Mouse (Mus musculus): ENCODE measurements around the gene Arhgef15. TPM values are rescaled to one million over a fixed set of nuclear protein-coding genes. Genes with fewer than 3 reads are reported as not detected.
"Not testable (repeated sequence)": the region's sequence is repeated elsewhere in the genome, so short reads cannot be mapped to it uniquely, and the experiment has no call there.

The Arhgef15 gene
- total RNA-seq, 2 experiments from 2014 or later: 43.2 to 49.6 TPM

DNA sequence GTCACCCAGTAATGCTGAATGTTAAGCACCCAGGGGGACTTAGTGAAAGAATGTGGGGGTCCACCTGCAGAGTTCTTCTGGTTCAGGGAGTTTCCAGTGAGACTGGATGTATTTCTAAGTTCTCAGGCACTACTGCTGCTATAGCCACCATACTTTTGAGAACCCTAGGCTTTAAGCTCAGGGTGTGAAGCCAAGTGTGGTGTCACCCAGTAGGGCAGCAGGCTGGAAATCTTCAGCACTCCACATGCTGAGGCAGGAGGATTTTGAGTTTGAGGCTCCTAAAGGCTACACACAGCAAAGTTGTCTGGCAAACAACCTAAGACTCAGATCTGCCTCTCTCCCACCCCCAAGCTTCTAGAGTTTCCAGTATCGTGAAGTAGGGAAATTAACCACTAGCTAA is 9.3 kb upstream of the Arhgef15 start:
- no peak for DNase-seq
- intact Hi-C loops (cut with DNase I): loop anchor here (2.0 to 5.0 kb wide), 3 partner anchors 16 to 71 kb away; no protein-coding TSS in a partner anchor

DNA sequence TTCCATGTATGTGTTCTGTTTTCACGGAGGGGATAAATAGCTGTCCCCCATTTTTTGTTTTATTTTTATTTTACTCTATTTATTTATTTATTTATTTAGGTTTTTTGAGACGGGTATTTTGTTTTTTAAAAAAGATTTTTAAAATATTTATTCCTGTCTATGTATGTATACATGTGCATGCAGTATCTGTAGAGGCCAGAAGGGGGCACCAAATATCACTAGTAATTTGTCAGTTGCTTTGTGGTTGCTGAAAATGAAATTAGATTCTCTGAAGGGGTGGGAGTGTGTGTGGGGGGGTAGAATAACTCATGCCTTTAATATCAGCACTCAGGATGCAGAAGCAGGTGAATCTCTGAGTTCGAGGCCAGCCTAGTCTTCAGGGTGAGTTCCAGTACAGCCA is 8.6 kb upstream of the Arhgef15 start:
- peak; percentile 66 to 80 for DNase-seq
- intact Hi-C loops (cut with DNase I): loop anchor here (2.0 to 5.0 kb wide), 3 partner anchors 17 to 71 kb away; no protein-coding TSS in a partner anchor

DNA sequence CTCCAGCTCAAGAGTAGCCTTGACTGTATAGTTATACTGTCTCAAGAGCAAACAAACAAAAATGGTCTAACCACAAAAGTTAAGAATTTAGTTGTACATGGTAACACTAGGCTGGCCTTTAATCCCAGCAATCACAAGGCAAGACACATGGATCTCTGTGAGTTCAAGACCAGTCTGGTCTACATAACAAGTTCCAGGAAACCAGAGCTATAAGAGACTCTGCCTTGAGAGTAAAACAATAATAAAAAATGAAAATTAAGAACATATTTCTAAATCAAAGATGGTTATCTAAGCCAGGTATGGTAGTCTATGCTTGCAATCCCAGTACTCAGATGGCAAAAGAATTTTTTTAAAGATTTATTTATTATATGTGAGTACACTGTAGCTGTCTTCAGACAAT is 7.8 kb upstream of the Arhgef15 start:
- no peak for DNase-seq
- intact Hi-C loops (cut with DNase I): loop anchor here (5.0 kb wide), 1 partner anchor 72 kb away; no protein-coding TSS in a partner anchor

DNA sequence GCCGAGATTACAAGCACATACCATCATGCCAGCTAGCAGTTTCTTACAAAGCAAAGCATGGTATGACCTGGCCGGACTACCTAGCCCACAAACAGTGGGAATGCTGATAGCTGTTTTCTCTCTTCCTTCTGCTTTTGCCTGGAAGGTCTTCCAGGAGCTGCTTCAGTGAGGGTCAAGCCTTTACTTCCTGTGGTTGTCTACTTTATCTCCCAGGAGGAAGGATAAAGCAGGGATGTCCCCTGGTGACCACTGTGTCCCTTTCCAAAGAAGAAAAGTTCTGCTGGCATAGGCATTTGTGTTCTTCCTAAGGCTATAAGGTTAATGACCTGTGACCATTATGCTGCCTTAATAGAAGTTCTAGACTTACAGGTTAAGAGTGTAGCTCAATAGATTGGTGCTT is 6.1 kb upstream of the Arhgef15 start:
- intact Hi-C loops (cut with DNase I): no loop called here
- no peak for DNase-seq

DNA sequence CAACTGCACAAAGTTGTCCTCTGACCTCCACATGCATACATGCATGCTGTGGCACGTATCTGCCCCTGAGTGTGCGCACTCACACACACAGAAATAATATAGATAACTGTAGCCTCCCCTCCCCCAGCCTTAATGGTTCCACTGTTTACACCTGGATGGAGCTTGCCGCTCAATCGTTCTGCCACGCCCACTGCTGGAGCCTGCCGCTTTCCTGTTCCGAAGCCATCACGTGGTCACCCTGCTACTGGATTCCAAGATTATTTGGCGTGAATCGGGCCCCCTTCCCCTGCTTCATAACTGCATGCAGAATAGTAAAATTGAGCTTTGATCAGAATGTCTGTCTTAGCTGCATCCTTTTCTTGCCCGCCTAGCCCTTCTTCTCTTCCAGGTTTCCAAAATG is 4.9 kb upstream of the Arhgef15 start:
- DNase-seq; intact Hi-C loops (cut with DNase I): not testable (repeated sequence)

DNA sequence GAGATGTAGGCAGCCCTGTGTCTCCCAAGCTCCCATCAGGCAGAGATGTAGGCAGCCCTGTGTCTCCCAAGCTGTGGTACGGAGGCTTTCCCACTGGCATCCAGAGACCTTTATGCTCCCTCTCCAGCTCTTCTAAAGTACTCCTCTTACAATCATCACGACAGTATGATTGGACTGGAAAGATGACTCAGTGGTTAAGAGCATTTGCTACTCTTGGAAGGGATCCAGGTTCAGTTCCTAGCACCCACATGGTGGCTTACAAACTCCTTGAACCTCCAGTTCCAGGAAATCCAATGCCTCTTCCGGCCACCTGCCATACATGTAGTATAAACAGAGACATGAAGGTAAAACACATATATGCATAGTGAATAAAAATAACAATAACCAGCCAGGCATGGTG is 4.3 kb upstream of the Arhgef15 start:
- no peak for DNase-seq
- intact Hi-C loops (cut with DNase I): no loop called here

DNA sequence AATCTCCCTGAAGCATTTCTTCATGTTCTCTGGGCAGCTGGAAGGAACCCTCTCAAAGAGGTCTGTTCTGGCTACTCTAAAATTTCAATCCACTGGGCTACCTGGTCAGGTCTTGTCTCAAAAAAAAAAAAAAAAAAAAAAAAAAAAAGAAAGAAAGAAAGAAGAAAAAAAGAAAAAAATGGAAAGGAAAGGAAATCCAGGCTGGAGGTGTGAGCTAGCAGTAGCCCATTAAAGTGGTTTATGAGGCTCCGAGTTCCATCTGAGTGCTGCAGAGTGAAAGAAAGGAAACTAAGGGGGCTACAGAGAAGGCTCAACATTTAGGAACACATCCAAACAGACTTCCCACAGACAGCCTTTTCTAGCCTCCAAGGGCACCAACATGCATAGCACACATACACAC is 691 bp upstream of the Arhgef15 start:
- intact Hi-C loops (cut with DNase I): no loop called here
- no peak for DNase-seq

DNA sequence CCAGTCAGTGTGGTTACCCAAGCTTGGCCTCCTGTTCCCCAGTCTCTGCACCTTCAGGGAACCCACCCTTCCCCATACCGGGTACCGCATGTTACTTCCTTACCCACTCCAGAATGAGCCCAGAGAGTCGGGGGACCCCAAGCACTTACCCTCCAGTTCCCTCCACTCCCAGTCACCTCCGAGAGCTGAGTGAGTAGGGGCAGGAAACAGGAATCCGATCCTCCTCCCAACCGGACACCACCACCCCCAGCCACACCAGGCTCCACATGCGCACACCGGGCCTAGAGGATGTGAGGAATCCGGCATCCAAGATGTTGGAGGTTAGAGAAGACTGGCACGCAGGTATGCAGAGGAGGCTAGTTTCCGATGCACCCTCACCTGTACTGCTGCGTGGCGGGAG is 583 bp downstream of the Arhgef15 start:
- DNase-seq: peak; percentile 48 to 59
- intact Hi-C loops (cut with DNase I): no loop called here

DNA sequence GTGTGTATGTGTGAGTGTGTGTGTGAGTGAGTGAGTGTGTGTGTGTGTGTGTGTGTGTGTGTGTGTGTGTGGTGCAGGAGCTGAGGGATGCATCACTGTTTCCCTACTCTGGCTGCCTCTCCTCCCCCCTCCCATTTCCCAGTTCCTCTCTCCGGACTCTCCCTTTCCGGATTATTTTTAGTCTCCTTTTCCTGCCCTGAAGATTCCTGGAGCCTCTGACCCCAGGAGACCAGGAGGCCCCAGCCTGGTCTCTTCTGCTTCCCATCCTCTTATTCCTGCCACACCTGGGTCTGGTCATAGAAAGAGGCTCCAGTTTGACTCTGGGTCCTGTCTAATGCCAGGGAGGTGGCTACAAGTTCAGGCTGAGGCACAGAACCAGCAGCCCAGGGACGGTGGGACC is 1.2 kb downstream of the Arhgef15 start:
- intact Hi-C loops (cut with DNase I): no loop called here
- DNase-seq: peak; percentile 50 to 53

DNA sequence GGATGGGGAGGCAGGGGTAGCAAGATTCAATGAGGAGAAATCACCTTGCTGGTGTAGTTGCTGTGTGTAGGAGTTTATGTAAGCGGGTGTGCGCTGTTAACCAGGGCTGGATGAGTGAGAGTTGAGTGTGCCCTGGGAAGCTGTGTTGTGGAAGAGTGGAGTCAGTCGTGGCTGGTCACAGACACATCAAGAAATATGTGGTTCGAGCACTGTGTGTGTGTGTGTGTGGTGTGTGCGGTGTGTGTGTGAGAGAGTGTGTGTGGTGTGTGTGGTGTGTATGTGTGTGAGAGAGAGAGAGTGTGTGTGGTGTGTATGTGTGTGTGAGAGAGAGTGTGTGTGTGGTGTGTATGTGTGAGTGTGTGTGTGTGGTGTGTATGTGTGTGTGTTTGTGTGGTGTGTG is 1.8 kb downstream of the Arhgef15 start:
- intact Hi-C loops (cut with DNase I): no loop called here
- DNase-seq: no peak

DNA sequence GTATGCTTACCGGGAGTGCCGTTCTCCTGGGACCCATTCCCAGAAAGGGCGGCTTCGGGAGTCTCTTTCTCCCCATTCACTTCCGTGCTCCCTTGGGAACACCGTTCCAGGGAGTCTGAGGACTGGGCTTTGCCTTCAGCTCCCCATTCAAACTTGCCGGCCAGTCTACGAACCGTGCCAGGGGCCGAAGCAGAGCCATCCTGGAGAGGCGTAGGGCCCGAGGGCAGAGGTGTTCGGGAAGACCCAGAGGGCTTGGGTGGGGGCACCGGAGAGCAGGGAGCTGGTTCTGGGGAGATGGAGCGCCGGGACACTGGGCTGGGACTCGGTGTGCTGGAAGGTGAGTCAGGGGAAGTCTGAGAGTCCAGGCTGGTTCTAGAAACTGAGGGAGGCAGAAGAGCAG is 2.9 kb downstream of the Arhgef15 start:
- DNase-seq: no peak
- intact Hi-C loops (cut with DNase I): no loop called here

DNA sequence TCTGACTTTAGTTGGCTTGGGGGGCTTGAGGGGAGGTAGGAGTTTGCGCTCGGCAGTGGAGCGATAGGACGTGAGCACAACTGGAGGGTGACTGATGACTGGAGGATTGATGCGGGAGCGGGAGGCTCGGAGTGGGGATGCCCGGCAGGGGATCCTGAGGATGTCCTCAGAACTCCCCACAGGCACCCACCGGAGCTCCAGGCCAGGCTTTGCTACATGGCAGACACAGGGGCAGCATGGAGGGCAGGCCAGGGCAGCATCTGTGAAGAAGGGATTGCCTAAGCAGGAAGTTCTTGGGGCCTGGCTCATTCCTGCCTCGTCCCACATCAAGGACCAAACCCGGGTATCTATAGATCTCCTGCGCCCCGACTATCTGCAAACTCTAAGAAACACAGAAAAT is 3.4 kb downstream of the Arhgef15 start:
- intact Hi-C loops (cut with DNase I): no loop called here
- DNase-seq: no peak

DNA sequence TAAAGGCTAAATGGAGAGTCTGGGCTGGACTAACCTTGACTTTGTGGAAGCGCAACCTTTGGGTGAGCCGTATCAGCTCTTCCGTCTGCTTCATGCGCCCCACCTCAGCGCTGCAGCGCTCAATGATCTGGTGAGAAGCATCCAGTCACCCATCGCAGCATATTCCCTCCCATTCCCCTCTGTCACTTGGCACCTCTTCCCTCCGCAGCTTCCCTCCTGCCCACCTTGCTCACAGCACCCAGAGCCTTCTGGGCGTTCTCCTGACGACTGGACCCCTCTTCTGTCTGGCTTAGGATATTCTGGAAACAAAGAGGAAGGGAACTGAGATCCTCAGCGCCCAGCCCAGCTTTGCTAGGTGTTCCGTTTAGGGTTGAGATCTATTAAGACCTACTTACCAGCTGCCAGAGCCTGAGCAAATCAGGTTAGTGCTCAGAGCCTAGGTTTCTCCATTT is 9.7 kb downstream of the Arhgef15 start:
- intact Hi-C loops (cut with DNase I): no loop called here
- no peak for DNase-seq

DNA sequence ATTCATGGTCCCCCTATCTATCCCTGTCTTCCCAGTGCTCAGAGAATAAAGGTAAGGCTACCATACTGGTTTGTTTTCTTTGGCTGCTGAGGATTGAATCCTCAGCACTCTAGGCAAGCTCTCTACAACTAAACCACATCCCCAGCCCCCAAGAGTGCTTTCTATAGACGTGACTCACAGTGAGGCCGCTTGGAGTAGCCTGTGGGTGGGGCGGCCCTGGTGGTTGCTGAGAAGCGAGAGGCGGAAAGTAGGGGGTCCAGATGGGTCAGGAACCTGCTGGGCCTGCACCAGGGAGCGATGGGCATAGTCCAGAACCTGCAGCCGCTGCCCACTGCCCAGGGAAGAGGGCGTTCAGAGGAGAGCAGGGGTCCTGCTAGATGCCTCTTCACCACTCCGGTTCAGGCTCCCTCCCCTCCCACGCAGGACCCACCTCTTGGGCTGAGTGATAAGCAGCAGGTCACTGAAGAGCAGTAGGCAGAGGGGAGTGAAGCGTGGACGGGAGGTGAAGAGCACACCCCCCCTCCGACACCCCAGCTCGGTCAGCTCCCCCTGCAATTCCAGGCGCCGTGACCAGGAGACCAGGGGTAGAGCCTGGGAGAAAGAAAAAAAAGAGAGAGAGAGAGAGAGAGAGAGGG is 10.4 kb downstream of the Arhgef15 start:
- no peak for DNase-seq
- intact Hi-C loops (cut with DNase I): no loop called here

DNA sequence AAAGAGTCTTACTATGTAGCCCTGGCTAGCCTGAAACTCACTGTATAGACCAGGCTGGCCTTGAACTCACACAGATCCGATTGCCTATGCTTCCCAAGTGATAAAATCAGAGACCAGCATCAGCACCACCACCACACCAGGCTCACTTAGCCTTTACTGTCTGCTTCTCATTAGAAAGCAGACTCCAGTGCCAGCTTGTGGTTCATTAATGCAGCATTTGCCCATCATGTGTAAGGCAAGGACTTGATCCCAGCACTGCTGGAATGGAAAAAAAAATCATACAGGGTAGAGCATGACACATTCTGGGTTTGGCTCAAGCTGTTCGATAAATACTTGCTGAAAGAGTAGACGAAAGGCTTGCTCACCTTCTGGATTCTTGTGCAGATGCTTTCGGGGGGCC is 11.3 kb downstream of the Arhgef15 start:
- DNase-seq: no peak
- intact Hi-C loops (cut with DNase I): no loop called here

DNA sequence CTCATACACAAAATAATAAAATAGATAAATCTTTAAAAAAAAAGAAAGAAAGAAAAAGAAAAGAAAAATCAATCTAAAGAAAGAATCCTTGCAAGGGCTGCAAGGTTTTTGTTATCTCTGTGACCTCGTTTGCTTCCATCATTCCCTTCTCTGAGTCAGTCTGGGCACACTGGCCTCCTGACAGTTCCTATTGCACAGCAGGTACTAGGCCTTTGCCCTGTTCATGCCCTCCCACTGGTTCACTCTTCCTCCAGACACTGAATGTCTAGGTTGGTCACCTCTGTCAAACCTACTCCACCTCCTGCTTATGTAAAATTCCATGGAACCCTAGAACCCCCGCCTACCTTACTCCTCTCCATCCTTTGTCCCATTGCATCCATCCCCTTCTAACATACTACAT is 12.0 kb downstream of the Arhgef15 start:
- no peak for DNase-seq

DNA sequence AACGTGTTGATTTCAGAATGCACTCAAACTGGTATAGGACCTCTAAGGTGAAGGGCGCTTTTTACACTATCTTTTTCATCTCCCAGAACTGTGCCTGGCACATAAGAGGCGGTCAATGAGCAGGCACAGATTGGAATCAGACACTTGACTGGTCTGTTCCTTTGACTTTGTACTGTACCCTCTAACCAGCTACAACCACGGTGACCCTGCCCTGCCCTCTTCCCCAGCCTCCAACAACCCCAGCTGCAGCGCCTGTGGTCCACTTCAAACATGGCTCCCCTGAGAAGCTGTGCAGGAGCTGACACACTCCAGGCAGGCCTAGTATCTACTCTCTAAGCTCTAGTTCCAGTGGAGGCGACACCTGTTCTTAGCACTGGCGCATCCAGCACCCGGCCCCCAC is 14.5 kb downstream of the Arhgef15 start:
- intact Hi-C loops (cut with DNase I): loop anchor here (5.0 kb wide), 1 partner anchor 35 kb away; no protein-coding TSS in a partner anchor
- DNase-seq: no peak

More for the DNA sequence above, 12.0 kb downstream of the Arhgef15 start:
- intact Hi-C loops (cut with DNase I): no loop called here

DNA sequence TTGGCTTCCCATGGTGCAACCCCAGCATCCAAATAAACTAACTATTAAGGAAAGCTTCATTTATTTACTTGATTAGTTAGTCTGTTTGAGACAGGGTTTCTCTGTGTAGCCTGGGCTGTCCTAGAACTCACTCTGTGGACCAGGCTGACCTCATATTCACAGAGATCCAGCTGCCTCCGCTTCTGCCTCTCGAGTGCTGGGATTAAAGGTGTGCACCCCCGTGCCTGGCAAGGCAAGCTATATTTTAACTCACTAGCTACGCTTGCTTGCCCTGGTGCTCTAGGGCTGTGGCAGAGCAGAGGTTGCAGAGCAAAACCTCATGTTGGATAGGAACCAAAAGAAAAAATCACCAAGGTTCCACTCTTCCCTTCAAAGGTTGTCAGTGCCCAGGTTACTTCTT is 16.8 kb downstream of the Arhgef15 start:
- no peak for DNase-seq
- intact Hi-C loops (cut with DNase I): loop anchor here (5.0 kb wide), 1 partner anchor 33 kb away; no protein-coding TSS in a partner anchor

DNA sequence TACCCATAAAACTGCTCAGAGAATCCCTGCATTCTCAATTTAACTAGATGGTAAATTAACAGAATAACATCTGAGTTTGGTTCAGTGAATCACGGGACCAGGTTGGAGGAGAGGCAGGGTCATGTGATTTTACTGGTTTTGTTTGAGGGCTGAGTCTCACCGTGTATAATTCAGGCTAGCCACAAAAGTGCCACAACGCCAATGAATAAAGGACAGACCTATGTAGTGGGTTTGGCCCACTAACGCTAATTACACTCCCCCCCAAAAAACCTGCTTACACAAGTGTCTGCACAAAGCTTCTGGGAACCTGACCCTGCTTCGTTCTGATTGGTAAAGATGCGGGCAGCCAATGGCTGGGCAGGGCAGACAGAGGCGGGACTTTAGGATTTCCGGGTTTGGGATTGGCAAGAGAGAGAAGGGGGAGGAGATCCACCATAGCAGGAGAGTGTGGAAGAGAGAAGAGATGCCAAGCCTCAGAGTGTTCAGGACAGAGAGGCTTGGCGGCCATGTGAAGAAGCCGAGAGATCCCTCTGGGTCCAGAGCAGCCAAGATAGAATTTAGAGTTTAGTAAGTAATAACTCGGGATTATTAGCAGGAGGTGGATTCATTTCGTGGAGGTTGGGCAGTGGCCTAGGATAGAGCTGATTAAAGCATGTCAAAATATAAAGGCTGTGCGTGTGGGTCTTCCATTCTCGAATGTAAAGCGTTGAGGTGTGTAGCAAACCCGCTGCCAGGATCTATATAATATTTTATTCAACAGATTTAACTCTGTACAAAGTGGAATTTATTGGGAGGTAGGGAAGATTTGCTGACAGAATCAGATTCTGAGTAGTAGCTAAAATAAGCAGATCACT is 17.6 kb downstream of the Arhgef15 start:
- DNase-seq: peak; percentile 94
- intact Hi-C loops (cut with DNase I): loop anchor here (5.0 kb wide), 1 partner anchor 32 kb away; no protein-coding TSS in a partner anchor

DNA sequence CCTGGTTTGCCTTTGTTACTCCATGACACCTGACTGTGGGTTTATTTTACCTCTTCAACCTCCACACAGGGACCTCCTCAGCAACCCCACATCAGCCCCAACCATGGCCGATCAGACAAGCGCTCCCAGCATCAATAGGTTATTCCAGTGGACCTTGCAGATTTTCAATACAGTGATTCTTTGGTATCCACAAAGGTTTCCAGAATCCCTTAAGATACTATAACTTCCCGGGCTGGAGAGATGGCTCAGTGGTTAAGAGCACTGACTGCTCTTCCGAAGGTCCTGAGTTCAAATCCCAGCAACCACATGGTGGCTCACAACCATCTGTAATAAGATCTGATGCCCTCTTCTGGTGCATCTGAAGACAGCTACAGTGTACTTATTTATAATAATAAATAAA is 20.3 kb downstream of the Arhgef15 start:
- intact Hi-C loops (cut with DNase I); DNase-seq: not testable (repeated sequence)

DNA sequence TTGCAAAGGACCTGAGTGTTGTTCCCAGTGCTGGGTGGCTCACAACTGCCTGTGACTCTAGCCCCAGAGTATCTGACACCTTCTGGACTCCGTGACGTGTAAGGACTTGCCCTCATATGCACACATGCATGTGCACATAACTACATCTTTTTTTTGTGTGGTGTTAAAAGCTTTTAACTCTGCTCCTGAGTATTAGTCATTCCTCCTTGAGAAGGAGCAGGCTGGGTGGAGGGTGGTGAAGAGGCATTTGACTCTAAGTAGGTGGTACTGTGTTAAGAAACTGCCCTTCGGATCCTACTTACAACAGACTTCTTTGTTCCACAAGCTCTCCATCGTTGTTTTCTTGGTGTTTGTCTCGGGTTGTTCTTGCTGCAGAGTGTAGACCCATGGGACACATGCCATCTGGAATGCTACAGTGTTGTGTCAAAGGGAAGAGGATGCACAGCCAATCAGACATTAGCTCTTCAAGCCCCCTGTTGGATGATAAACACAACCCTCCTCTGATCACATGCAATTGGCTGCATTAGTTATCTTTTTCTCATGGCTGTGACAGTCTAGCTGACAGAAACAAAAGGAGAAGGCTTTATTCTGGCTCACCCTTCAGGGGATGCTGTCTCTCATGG is 23.3 kb downstream of the Arhgef15 start:
- intact Hi-C loops (cut with DNase I): no loop called here
- no peak for DNase-seq

Measured in heart, postnatal 10 days (tissue).